Mouse (Mus musculus): Measurements from ENCODE around the gene Ubxn6.

Ubxn6 gene

DNA sequence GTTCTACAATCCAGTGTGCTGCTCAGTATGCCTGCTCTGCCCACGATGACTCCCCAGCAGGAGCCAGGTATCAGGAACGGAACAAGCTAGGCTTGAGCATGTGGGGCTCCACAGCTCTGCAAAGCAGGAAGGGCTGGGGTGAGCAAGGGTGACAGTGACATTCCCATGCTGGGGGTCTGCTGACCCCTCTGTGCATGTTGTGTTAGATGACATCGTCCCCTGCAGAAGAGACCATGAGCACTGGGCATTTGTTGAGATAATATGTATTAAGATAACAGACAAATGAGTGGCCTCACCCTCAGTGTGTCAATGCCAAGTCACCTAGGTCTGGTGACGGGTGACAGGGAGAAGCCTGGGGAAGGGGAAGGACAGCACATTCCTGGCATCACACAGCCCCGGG lies 49.9 kb downstream of the Ubxn6 start:
- DNase-seq (ENCODE audit: low spot score in 2 of 2): no peak

DNA sequence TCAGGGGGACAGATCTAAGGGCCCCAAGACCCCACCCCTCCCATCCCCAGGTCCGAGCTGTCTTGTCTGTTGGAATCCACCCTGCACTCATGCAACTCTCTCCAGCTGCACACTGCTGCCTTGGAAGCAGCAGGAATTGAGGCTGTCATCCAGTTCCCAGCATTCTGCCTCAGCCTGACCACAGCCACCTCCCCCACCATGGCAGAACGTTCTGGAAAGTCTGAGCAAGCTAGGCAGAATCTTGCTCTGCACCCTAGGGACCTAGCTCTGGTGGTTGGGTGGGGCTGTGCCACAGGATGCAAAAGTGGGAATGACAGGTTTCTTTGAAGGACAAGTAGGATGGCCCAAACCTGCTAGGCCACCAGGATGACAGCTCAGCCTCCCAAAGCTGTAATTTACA lies 50.4 kb downstream of the Ubxn6 start:
- DNase-seq (ENCODE audit: low spot score in 2 of 2): no peak

DNA sequence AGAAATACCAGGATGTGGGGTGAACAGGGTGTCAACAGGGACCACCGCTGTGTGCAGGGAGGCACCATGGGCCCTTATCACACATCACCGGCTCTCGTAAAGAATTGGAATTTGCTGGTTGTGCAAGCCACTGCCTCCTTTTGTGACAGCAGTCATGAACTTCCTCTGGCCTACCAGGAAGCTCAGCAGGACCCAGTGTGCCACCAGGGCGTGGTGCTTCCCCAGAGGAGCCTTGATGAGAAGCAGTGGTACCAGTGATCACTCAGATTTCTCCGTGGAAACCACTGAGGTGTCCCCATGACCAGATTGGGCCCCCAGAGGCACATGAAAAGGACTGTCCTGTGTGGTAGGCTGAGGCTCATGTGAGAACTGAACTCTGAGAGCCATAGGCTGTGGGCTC lies 51.4 kb downstream of the Ubxn6 start:
- DNase-seq (ENCODE audit: low spot score in 2 of 2): peak; percentile 41 to 48

DNA sequence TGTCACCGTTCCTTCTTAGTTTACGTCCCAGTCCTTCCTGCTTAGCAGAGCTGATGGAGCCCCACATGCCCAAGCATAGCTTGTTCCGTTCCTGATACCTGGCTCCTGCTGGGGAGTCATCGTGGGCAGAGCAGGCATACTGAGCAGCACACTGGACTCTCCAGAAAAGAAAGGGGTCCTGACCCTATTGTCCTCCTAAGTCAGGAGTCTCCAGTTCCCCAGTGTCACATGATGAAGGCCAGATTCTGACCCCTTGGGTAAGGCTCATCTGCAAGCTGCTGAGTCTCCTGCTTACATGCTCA lies 51.9 kb downstream of the Ubxn6 start:
- no peak for DNase-seq (ENCODE audit: low spot score in 2 of 2)

DNA sequence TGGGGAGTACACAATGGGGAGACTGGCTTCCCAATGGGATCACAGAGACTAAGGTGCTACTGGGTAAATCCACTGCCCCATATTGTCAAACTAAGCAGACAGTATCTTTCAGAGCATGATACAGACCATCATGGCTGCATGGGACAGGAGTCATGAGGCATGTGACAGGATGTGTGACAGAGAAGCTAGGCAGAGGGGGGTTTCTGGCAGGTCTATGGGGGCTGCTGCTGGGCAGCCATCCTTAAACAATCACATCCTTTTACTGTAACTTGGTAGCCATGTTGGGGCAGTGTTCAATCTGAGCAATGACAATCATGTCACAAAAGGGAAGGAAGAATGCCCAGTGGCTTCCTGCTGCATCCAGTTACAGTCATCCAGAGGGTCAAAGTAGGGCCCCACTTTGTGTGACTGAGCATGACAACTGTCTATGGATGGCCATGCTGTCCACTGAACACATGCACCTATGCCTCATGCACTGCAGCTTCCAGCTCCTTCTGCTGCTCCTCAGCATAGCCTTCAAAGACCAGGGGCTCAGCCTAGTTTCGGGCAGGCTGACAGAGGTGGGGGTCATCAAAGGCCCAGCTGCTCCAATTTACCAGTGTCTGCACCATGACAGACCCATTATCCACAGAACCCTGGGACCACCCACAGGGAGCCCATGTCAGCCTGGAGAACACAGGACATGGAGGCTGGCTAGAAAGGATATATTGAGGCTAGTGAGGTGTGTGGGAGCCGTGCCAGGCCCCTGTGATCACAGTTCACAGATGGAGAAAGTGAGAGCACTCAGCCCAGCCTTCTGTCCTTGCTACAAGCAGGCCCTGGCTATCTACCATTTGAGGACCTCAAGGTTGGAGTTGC lies 52.5 kb downstream of the Ubxn6 start:
- peak; percentile 49 to 54 for DNase-seq (ENCODE audit: low spot score in 2 of 2)

DNA sequence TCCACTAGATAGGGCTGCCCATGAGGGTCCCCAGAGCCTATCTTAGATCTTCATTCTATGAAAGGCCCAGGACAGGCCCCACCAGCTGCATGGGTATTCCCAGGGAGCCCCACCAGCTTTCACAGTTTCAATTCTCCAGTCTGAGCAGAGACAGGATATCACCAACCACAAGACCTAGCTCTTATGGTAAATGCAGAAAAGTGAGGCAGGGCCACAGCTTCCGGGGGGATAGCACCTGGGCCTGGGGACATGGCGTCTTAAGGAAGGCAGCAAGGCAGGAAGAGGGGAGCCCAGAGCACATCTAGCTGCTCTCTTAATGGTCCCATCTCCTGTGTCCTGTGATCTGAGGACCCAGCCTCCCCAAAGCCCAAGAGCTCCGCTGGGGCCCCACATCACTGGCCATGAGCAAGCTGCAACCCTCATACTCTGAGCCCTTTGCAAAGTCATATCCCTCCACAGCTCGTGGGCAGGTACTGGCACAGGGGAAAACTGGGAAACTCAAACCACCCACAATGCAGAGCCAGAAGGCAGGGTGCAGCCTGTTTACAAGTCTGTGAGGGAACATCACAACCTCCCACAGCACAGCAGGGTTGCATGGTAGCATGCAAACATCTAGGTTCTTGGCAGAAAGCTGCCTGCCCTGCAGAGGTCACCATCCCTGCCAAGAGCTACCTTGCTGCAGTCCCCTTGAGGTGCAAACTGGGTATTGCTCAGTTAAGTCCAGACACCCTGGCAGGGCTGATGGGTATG lies 53.5 kb downstream of the Ubxn6 start:
- peak; percentile 38 to 40 for DNase-seq (ENCODE audit: low spot score in 2 of 2)

DNA sequence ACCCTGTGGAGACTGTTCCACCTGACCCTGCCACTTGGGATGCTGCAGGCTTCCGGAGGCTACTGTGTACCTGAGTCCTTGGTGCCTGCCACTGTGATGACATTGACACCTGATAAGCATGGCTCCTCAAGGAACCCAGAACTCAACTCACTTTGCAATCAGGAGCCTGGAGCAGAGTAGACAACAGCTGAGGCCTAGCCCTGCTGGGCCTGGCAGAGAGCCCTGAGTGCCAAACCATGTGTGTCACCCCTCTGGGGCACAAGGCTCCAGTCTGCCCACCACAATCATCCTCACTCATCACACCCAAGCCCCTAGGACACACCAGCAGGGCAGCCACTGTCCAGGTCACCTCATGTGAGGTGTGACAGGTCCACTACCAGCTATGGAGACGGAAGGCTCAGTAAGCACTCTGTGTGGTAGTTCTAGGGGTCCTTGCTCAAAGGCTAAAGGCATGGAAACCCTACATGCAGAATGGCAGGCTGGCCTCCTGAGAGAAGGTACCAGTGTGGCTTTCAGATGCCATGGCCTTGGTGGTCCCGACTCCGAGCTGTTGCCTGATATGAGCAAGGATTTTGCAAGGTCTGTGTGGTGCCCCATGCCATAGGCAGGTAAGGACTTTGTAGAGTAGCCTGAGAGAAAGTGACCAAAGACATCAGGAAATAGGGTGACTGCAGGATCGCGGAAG lies 54.3 kb downstream of the Ubxn6 start:
- DNase-seq (ENCODE audit: low spot score in 2 of 2): no peak

DNA sequence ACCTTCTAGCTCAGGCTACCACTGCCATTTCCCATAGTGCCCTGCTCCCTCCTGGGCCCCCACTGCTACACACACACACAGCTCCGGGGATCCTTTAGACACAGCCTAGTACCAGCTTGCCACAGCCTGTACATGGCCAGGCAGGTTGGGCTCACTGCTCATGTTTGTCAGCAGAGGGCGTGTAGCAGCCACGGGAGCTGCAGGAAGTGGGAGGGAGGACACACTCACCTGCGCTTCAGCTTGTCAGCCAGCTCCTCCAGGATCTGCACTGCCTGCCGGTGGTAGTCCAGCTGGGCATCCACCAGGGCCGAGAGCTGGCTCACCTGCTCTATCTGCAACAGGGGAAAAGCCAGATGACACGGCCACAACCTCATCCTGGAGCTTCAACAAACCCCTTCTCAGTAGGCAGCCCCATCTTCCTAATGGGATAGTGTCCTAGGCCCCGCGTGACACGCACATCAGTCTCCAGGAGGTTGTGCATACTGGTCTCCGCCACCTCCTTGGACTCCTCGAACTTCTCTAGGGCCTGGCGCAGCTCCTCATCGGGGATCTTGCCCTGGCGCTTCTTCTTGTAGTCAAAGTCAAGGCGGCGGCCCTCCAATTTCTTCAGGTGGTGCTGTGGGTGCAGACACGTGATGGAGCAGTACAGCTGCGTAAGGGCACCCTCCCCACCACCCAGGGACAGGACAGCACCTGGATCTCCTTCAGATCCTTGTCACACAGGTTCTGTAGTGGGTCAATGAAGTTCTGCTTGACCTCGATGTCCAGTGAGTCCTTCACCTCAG lies 56.3 kb downstream of the Ubxn6 start:
- peak; percentile 53 to 58 for DNase-seq (ENCODE audit: low spot score in 2 of 2)

DNA sequence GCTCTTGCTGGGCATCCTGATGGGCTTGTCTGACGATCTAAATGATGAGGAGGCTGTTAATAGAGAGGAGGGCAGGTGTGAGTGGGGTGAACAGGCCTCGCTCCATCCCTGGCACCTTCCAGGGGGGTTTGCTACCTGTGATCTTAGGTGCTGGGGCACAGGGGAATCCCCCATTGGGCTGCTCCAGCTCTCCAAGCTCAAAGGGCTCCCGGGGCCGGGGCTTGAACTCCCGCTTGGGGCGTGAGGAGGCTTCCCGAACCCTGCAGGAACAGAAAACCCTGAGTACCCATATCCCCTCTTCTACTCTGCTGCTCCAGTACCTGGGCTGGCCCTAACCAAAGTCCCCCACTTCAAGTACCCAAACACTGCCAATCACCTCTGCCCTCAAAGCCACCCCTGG lies 57.0 kb downstream of the Ubxn6 start:
- DNase-seq (ENCODE audit: low spot score in 2 of 2): no peak

All from spleen, postnatal 36 days (tissue).